Mouse (Mus musculus): ENCODE measurements around the gene BC061212.
"Not testable (repeated sequence)": the region's sequence is repeated elsewhere in the genome, so short reads cannot be mapped to it uniquely, and the experiment has no call there.

BC061212 gene

DNA sequence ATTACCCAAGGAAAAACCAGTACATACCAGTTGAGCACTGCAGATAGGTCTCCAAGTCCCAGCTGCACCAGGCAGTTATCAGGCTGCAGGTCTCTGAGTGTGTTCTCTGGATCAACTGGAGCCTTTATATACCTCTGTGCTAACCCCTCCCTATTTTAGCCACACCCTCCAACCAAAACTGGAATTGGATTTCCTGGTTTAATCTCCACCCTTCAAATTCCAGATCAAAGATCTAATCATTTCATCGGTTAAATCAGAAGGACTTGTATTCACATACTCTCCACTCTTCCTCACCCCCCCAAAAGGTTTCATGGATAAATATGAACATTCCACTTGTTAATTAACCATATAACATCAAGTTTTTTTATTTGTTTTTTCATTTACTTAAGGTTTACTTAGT, at the start of gene BC061212:
Gene BC061212 (minus strand): TSS at position 101 of the 400 bp plus-strand sequence.
- DNase-seq = not testable (repeated sequence)

DNA sequence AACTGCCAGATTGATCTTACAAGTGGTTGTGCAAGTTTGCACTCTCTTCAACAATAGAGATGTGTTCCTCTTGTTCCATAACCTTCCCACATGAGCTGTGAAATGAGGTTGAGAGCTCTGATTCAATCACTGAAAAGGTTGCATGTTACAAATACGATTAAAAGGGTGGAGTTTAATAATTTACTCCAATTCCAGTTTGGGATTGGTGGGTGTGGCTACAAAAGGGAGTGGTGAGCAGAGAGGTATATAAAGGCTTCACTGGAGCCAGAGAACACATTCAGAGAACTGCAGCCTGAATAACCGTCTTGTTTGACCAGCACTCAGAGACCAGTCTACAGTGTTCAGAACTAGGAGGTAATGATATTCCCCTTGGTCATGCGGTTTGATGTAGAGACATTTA, 5.7 kb upstream of the BC061212 start, which contains the start of gene Gm6351:
Gene Gm6351 (plus strand): TSS at position 301 of the 400 bp plus-strand sequence.
- DNase-seq = not testable (repeated sequence)

All from cerebellum, postnatal 25 days (tissue).